Mouse (Mus musculus) CD4-positive helper T cell, adult 2 months (primary cell): ENCODE measurements around the gene Il10.
"Not testable (repeated sequence)": the region's sequence is repeated elsewhere in the genome, so short reads cannot be mapped to it uniquely, and the experiment has no call there.

Experiments
- DNase-seq: peaks from one replicate; pipeline ENCODE4 v3.0.0-alpha.2; 2012; ENCODE audit warnings: low read depth, missing footprints, low spot score

Il10 gene

DNA sequence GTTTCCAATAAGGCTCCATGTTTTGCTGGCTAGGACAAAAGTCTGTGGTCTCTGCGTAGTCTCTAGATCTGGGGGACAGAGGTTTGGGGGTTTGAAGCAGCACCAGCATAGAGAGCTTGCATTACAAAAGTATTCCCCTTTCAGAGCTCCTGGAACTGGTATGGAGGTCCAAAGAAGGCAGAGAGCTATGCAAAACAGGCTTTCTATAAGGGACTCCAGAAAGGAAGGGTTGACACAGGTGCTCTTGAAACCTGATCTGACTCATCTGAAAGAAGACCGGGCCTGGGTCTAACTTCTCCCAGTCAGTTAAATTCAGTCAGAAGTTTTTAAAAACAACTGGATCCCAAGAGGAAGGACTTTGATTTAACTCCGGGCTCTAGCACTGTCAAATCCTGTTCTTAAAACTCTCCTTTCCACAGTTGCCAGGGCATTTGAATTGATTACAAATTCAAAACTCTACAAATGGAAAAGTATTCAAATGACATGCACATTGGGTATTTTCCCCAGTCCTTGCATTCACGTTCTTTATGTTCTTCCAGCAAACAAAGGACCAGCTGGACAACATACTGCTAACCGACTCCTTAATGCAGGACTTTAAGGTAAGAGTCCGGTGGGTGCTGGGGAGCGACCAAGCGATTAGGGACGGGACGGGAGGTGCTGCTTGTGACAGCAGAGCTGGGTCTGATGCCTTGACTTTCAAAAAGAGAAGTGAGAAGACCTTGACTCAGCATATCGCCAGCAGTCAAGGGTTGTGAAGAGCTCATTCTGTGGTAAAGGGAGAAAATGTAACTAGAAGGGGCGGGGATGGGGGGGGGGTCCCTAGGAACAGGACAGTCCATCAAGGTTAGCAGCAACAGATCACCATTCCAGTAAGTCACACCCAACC lies 1.0 kb downstream of the Il10 start:
- no peak for DNase-seq

DNA sequence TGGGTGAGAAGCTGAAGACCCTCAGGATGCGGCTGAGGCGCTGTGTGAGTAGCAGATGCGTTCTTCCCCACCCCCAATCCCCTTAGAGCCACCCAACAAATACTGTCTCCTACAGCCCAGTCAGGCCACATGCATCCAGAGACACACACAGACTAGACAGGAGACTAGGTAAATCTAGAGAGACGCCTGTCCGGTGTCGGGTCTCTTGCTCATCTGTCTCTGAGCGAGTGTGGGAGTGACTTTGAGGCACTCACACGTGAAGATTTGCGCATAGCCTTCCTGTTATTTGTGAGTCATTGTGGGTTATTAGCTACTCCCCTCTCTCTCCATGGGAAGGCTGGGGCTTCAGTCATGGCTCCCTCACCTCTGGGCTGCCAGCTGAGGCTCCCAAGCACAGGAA lies 1.8 kb downstream of the Il10 start:
- DNase-seq, result peak; percentile 56

DNA sequence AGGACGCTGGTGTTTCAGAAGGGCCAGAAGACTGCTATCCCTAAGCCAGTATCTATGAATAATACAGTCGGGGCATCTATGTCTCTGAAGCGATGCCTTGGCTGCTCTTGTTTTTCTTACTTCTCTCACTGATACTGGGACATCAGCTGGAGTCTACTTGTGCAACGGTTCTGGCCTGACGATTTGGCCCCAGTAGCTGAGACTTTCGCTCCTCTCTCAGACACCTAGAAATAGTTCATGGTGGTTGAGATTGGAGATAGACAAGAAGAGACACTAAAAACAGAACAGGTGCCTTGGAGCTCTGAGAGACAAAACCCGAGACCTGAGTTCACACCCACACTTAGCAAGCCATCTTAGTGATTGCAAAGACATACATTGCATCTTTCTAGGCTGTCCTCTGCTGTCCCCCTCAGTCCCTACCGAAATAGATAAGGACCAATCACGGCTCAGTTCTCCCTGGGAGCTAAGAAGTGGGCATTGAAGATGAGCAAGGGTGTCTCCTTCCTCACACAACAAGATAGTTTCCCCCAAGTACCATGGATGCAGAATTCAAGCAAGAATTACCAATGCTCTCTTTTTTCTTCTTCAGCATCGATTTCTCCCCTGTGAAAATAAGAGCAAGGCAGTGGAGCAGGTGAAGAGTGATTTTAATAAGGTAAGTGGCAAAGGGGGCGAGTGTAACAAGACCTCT lies 2.4 kb downstream of the Il10 start:
- DNase-seq, result no peak

DNA sequence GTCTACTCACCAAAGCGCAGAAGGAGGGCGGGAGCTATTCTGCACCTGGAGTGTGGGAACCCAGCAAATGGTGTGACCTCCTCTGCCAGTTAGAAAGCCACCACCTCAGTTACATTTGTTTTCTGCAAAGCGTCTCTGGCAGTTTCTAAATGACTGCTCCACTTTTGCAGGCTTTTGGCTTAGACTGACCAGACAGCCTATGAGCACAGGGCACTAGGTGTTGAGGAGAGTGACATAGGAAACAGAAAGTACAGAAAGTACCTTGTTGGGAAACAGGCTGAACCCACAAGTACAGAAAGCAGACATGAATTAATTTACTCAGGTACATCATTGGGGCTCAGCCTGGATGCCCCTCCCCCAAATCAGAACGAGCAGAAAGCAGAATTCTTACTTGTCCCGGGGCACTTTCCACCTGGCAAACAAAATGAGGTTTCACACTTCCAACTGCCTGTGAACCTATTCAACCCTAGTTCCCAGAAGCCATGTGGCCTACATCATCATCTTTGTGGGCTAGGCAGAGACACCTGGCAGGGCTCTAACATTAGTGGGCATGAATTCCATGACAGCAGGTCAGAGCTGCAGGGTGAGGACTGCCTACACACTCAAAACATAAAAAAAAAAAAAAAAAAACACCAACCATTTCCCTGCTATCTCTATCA lies 3.1 kb downstream of the Il10 start:
- peak; percentile 65 for DNase-seq

DNA sequence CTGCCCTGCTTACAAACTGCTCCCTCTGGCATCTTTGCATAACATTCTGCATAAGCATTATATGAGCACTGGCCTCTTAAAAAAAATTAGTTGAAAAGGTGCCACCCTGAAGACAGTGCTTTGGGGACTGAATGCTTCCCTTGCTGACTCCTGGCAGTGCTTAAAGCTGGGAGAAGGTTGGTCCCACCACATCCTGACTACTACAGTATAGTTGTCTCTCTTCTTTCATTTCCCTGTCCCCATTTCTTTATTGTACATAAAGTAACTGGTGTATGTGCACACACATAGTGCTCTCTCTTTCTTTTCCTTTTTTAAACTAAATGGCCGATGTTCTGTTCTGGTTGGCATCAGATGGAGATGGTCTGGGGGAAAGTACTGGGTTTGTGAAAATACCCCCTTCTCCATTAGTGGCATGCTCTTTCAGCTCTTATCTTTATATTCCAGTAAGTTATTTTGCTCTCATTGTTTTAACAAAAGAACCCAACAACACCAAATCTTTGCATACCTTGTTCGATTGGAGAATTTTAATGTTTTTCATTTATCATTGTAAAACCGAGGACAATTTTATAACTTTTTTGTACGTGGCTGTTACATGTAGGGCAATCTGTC lies 3.7 kb downstream of the Il10 start:
- not testable (repeated sequence) for DNase-seq

DNA sequence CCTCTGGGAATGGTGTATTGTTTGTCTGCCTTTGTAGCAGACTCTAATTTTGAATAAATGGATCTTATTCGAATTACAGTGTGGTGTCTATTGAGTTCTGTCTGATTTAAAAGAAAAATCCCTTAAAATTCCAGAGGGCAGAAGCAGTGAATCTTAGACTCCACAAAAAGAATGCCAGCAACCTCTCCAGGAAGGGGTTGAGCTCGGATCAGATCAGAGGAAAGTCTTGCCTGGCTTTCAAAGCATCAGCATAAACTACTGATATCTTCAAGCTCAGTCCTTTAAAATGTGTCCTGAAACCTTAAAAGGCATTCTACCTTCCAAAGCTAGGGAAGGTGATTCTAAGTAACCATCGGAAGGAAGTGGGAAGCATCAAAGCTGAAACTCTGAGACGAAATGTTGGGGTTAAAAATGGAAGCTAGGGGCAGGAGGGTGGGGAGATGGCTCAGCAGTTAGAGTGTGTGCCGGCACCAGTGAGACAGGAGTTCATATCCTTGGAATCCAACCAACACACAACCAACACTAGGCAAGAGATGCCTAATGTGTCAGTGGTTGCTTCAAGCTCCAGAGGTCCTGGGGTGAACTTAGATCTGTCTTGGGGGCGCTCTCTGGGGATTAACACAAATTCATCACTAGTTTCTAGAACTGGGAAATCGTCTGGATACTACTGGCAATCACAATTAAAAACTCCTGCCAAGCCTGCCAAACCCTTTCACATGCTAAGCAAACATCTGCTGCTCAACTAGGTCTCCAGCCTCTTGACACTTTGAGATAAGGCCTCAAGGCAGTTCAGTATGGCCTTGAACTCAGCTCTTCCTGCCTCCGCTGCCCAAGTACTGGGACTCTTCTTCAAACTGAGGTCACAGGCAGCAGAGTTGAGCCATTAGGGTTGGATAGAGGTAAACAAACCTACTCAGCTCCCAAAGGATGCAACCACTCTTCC lies 5.5 kb downstream of the Il10 start:
- DNase-seq, result no peak

DNA sequence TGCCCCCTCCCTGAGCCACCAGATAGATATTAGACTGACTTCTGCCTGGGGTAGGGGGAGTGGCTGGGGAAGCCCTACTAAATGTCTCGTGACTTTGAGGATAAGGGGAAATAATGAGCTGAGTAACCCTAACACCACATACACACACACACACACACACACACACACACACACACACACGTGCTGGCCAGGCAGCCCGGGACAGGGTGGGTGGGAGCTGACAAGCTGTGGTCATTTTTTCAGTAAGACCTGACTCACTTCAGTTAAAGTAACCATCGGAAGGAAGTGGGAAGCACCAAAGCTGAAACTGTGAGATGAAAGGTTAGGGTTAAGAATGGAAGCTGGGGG lies 6.2 kb downstream of the Il10 start:
- peak; percentile 78 for DNase-seq

DNA sequence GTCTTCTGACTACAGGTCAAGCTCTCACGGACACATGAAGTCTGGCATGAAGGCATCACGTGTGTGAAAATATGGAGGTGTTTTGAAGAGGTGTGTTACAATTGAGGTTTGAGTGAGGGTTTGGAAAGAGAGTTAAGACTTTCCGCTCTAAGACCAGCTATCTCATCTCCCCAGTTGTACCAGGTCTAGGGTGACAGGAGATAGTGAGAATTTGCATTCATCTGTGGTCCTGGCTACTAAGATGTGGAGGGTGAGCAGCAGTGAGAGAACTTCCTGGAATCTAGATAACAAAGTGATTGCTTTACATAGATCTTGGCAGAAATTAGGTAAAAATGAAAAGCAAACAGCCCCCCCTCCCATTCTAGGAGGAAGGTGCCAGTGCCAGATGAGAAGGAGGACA lies 9.6 kb downstream of the Il10 start:
- DNase-seq, result no peak

DNA sequence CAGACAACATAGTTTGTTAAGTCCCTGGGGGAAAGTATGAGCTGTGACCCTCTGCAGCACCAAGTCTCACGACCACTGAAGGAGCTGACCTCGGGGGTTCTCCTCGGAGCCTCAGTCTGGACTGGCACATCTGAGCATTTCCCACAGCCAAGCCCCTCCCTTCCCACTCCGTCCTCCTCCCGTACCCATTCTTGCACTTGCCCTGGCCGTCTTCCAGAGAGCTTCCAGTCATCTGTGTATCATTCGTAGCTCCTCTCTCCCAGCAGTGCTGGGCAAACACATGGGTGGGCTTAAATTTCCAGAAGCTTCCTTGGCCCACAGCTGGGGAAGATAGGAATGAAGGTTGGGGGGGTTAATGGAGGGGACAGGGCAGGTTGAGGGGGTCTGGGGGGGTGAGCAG lies 10.6 kb downstream of the Il10 start:
- no peak for DNase-seq

DNA sequence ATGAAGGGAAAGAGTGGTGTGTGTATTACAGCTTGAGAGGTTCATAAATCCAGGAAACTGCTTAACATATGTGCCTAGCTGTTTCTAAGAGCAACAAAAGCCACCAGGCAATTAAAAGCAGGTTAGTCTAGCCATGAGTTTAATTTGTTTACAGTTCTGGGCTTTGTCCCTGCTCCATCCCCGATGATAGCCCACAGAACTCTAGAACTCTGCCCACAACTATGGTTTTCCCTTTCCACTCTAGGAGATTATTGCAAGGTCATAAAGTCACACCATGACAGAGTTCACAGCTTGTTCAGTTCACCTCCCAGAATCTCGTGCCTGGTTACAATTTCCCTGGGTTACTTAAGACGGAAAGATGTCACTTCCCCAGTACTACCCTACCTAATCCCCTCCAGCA lies 11.6 kb downstream of the Il10 start:
- DNase-seq, result no peak

DNA sequence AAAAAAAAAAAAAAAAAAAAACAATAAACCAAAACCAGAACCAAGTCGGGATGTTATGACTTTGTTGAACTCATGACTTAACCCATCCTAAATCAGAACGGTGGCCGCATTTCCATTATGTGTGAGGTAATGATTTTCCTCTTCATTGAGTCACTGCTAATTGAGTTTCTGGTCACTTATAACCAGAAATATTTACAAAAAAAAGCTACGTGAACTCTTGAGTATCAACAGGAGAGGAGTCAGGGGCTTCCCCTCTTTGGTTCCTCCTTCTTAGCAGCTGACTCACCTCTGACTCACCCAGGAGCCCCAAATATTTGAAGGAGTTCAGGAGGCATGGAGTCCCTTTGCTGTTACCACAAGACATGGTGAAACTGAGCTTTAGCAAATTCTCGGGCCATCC lies 18.4 kb downstream of the Il10 start:
- peak; percentile 41 for DNase-seq

DNA sequence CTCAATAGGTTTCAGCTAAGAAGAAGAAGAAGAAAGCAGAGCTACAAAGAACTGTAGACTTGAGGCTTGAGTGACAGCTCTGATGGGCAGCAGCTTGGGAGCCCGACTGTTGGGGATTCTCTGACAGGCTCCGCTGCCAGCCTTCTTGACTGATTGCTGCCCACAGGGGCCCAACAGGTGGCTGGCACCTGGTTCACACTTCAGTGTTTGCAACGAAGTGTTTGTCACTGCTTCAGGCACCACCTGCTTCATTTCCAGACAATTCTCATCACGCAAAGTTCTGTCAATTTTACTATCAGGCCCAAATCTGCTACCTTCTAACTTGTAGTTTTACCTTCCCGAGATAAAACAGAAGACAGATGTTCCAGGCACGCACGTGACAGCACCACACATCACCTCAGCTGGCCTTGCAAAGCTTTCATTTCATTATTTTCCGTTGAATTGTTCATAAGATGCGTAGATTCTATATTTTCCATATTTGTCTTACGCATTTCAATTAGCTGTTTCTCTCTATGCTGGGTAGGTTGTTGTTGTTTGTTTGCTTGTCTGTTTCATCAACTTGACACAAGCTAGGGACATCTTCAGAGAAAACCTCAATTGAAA lies 18.9 kb downstream of the Il10 start:
- DNase-seq, result peak; percentile 45

DNA sequence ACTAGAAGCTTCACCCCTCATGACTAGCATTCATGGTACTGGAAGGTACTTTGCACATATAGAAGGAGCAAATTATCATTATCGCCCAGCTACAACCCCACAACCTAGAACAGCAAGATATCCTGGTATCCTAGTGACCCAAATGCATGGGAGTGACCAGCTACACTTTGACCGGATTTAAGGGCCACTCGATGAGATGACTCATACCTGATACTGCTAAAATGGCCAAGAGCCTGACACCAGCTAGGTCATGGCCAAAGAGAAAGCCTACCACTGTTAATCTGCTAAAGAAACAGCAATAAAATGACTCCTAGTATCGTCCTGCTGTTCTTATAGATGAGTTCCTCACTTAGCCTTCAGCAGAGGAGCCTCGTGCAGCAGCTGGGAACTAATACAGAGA lies 19.8 kb downstream of the Il10 start:
- no peak for DNase-seq

DNA sequence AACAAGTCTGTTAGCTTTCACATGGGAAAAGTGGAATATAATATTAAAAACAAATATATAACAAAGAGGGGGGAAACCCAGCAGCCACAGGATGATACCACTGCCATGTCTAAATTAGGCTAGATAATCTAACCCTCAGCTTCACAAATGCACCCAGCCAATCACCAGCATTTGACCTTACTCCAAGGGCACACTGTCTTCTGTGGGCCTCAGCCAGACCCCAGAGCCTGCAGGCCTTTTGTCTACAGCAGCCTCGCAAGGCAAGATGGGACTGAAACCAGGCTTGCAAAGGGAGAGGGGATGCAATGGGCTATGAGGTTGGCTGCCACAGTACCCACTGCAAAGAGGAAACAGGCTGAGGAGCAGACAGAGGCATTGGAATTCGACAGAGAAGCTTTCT lies 22.6 kb downstream of the Il10 start:
- no peak for DNase-seq

DNA sequence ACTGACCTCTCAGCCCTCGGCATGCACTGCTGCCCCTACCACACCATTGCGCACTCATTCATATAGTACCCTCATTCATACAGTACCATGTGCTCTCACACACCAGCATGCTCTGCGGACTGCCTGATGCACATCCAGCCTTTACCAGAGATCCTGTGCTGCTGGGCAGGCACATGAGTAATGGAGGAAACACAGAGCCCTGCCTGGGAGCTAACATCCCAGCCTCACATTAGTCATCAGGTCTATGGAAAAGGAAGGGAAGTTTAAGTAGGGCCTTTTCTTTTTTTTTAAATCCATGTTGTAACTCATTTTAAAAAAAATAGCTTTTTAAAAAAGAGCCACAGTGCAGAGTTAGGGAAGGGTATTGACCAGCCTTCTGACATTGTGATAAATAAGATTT lies 23.1 kb downstream of the Il10 start:
- DNase-seq, result no peak

DNA sequence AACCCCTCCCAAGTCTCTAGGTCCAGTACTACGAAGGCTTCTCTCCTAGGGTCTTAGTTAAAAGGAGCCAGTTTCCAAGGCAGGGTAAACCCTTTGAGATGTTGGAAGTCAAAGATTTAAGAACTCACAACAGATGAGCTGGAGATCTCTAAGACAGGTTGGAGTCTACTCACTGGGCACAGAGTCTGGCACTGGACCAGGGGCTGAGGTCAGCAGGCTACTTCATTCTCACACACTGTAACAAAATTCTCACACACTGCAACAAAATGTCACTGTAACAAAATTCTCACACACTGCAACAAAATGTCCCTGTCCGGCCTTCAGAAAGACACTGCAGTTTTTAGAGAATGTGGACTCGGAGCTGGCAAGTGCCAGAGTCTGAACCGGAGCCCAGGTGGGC lies 24.0 kb downstream of the Il10 start:
- no peak for DNase-seq

DNA sequence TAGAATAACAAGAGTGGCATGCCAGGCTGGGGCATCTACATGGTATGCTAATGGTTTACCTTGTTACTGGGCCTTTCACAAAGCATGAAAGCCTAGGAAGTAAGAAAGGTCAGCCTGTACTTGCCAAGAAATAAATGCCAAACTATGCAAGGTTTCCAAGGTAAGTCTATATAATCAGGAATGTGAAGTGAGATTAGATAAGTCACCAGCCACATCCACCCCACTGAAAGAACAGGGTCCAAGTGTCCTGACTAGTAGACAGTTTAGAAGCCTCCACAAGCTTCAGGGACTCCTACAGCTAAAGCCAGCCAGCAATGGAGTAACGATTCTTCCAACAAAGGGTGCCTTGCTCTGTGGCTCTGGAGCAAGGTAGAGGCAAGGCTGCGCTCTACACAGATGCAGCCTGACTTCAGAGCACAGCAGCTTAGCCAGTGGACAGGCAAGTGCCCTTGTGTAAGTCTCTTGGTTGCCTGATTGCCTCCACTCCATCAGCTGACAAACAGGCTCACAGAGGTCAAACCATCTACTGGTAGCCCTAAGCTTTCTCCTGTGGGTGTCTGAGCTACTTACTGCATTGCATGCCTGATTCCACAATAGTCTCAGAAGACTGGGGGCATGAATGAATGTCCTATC lies 26.2 kb downstream of the Il10 start:
- no peak for DNase-seq

DNA sequence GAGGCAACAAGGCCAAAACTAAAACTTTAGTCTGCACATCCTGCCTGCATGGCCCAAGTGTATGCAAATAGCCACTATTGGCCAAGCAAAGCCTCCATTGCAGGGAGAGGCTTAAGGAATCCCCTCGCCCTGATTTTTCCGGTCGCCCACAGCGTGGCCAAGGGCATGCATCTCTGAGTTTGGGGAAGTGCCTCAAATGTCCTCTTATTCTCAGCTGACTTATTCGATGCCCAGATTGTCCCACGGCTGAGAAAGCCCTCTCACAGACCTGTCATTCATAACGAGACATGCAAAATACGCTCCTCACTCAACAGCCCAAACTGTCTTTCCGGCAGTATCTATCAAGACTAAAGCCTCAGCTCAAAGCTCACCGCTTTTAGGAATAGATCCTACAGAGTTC lies 27.0 kb downstream of the Il10 start:
- no peak for DNase-seq

DNA sequence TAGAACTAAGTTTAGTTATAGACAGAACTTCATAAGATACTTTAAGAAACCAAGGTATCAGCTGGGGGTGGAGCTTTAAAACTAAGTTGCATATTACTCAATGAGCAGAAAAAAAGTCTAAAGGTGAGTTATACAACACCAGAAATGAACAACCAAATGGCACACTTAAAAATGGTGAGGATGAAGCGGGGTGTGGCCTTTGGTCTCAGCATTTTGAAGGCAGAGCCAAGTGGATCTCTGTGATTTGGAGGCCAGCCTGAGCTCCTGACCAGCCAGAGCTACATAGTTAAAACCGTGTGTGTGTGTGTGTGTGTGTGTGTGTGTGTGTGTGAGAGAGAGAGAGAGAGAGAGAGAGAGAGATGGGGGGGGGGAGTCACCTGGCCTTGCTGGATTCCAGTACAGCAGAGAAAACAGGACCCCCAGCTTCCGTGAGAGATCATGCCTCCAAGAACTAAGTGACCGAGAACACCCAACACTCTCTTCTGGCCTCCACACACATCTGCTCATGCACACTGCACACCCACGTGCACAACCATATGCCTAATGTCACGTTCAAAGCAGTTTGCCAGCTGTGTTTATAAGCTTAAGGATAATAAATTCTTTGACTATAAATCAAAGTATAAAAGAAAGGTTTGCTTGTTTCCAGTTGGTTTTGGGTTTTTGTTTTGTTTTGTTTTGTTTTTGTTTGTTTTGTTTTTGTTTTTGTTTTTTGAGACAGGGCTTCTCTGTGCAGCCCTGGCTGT lies 28.6 kb downstream of the Il10 start:
- DNase-seq, result no peak

DNA sequence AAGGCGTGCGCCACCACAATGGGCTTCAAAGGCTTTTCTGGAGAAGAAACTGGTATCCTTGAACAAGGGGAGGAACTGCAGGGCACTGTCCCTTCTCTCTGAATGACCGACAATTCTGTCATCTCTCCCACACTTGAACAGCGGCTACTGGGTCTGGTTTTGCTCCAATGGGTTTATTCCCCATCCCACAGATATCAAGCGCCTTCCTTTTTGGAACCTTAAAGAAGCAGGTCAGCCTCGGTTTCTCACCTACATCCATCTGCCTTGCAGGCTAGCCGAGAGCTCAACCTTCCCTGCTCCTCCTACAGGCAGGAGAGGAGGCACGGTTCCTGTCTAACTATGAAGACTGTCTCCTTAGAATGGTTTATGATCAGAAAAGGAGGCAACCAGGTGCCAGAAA lies 29.3 kb downstream of the Il10 start:
- no peak for DNase-seq
